Mouse (Mus musculus) spleen, adult 2 months (tissue): ENCODE measurements at regions not wholly inside any gene's neighbourhood (a gene's known extent, or its start where the extent isn't known, plus 50 kb on each side); places are given as distances from the start of the nearest gene placed in this dataset.

Source experiments
- CTCF ChIP-seq: fragments of 200-500 bp; IDR thresholded peaks from 2 replicates; pipeline ENCODE4 v1.5.1; 2011; ENCODE audit warnings: mild to moderate bottlenecking, inconsistent platforms; ENCODE audit not compliant: insufficient read depth, insufficient read length, insufficient replicate concordance; ENCODE audit errors: extremely low read depth
- POLR2A ChIP-seq: fragments of 200-500 bp; IDR thresholded peaks from 2 replicates; pipeline ENCODE4 v1.6.1; 2011; ENCODE audit warnings: low read depth, low read length, inconsistent platforms

GRCm38 (mm10) chr10:112835508-112835907 lies 93.3 kb downstream of the Atxn7l3b start:
- TF ChIP-seq POLR2A (no peak), CTCF (no peak)
